Mouse (Mus musculus): Measurements from ENCODE around the gene Mypn. TPM values are rescaled to one million over a fixed set of nuclear protein-coding genes. Genes with fewer than 3 reads are reported as not detected.

Mypn gene
- not detected in 2 replicates for polyA plus RNA-seq (2012; ENCODE audit: insufficient read depth, low replicate concordance)

DNA sequence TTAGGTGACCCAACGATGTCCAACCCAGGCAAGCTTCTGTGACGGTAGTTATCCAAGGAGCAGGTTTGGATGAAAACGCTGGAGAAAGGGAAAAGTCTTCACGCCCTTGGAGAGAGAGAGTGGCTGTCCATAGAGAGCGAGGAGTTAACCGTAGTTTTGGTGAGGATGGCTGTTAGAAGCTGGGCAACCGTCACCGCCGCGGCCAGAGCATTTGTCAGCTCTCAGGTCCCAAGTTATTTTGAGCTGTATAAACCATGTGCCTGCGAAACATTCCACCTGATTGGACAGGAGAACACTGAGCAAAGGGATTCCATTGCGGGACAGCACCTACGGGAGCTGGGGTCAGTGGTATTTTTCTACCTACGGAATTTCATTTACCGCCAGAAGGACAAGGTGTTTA, at the start of gene Mypn:
Mypn (minus strand) TSS at position 225 of the 400 bp plus-strand sequence.
- Histone ChIP-seq H3K9me3 (no peaks in the 10 kb centered on the region), H3K4me1 (no peaks in the 10 kb centered on the region), H3K27me3 (replicated peaks) (no peaks in the 10 kb centered on the region), H3K36me3 (replicated peaks; ENCODE audit: low read length) (no peaks in the 10 kb centered on the region), H3K4me3 (replicated peaks) (no peak within 1 kb of the TSS)
- no peak for TF ChIP-seq GATA1 (IDR thresholded peaks at IDR 0.05; ENCODE audit: borderline replicate concordance, low read length)
- TF ChIP-seq FLI1 (IDR thresholded peaks at IDR 0.05; ENCODE audit: low read length): no peak

DNA sequence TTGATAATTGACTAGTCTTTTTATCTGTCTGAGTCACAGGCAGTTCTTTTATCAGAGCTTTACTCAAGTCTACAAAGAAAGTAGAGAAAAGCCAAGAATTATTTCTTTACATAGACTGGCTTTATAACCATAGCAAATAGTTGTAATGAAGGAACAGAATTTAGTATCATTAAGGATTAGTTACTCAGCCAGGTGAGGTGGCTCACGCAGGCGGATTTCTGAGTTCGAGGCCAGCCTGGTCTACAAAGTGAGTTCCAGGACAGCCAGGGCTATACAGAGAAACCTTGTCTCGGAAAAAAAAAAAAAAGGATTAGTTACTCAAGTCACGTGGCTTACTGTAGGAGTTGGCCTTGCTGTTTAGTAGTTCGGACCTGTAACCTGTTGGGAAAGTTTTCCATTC, 44.7 kb upstream of the Mypn start:
- Histone ChIP-seq H3K9me3 (no peaks in the 10 kb centered on the region), H3K4me3 (replicated peaks) (no peak overlapping the region), H3K4me1 (peaks cover 20% of the 10 kb centered on the region), H3K36me3 (replicated peaks; ENCODE audit: low read length) (peaks cover 63% of the 10 kb centered on the region), H3K27me3 (replicated peaks) (no peaks in the 10 kb centered on the region)
- TF ChIP-seq FLI1 (IDR thresholded peaks at IDR 0.05; ENCODE audit: low read length) (no peak), GATA1 (IDR thresholded peaks at IDR 0.05; ENCODE audit: borderline replicate concordance, low read length) (no peak)

DNA sequence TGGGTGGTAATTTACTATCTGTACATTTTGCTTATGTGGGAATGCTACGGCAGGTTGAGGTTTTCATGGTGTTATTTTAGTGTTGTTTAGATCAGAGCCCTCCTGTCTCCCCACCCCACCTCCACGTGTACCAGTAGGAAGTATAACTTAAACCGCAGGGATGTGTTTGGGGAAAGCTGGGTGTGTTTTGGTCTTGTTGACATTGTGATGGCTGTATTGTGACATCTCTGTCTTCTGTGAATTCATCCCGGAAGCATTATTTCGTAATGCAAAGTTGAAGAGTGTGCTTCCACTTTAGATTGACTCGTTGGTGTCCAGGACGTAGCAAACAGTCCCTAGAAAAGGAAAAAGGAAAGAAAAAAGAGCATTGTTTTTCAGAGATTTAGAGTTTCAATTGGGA, 43.7 kb upstream of the Mypn start:
- Histone ChIP-seq H3K9me3 (no peaks in the 10 kb centered on the region), H3K27me3 (replicated peaks) (no peaks in the 10 kb centered on the region), H3K4me3 (replicated peaks) (no peak overlapping the region), H3K36me3 (replicated peaks; ENCODE audit: low read length) (peaks cover 53% of the 10 kb centered on the region), H3K4me1 (peaks cover 25% of the 10 kb centered on the region)
- TF ChIP-seq FLI1 (IDR thresholded peaks at IDR 0.05; ENCODE audit: low read length) (no peak), GATA1 (IDR thresholded peaks at IDR 0.05; ENCODE audit: borderline replicate concordance, low read length) (no peak)

DNA sequence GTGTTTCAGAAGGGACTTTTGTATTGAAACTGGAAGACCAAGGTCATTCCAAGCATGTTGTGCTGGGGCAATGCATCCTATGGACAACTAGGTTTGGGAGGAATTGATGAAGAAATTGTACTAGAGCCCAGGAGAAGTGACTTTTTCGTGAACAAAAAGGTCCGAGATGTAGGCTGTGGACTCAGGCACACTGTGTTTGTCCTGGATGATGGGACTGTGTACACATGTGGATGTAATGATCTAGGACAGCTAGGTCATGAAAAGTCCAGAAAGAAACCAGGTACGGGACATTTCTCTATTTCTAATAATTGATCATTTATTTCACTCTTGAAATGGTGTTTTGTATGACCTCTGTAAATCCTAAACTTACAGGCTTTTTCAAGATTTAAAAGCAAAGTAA, 42.1 kb upstream of the Mypn start:
- peaks cover 43% of the 10 kb centered on the region for H3K36me3 ChIP-seq (replicated peaks; ENCODE audit: low read length)
- H3K27me3 ChIP-seq (replicated peaks): no peaks in the 10 kb centered on the region
- H3K4me1 ChIP-seq: peaks cover 27% of the 10 kb centered on the region
- peak overlapping the region; percentile 71 for H3K4me3 ChIP-seq (replicated peaks)
- no peaks in the 10 kb centered on the region for H3K9me3 ChIP-seq
- TF ChIP-seq FLI1 (IDR thresholded peaks at IDR 0.05; ENCODE audit: low read length): no peak
- TF ChIP-seq GATA1 (IDR thresholded peaks at IDR 0.05; ENCODE audit: borderline replicate concordance, low read length): no peak

DNA sequence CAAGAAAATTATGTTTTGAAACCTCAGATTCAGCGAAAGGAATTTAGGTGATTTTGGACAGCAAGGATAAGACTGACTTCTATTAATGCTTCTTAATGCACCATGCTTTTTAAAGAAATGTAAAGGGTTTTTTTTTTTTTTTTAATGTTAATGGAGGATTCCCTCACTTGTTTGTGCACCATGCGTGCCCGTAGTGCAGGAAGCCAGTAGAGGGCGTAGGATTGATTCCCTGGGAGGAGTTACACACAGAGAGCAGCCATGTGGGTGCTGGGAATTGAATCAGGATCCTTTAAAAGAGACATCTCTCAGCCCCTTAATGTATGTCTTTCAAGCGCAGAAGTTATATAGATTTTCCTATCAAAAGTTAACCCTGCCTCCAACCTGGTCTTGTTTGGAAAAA, 41.0 kb upstream of the Mypn start:
- Histone ChIP-seq H3K4me3 (replicated peaks) (peak overlapping the region; percentile 96), H3K36me3 (replicated peaks; ENCODE audit: low read length) (peaks cover 32% of the 10 kb centered on the region), H3K4me1 (peaks cover 32% of the 10 kb centered on the region), H3K9me3 (no peaks in the 10 kb centered on the region), H3K27me3 (replicated peaks) (peaks cover 1% of the 10 kb centered on the region)
- TF ChIP-seq FLI1 (IDR thresholded peaks at IDR 0.05; ENCODE audit: low read length) (no peak), GATA1 (IDR thresholded peaks at IDR 0.05; ENCODE audit: borderline replicate concordance, low read length) (no peak)

DNA sequence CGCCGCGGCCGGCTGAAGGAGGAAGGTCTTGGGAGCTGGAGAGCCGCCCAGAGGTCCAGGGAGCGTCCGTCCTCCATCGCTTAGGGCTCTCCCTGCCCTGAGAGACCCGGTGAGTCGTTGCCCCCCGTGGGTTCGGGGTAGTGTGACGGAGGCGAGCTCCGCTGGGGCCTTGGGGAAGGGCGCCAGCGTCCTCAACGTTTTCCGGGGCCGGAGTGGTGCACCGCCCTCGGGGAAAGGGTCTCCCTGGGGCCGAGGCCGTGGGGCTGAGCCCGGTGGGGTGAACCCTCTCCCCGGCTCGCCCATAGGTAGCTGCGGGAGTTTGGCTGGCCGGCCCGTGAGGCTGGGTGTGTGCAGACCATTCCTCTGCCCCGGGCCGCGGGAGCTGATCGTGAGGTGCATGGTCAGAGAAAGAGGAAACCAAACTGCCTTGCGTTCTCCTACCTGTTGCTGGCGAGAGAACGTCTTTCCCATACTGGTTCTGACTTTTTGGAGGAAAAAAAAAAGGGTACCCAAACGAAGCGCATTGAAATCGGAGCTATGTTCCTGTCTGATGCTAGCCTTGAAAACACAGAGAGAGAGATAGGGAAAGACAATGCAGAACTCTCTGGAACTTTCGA, 40.4 kb upstream of the Mypn start:
- peak overlapping the region; percentile 96 for H3K4me3 ChIP-seq (replicated peaks)
- no peak for TF ChIP-seq FLI1 (IDR thresholded peaks at IDR 0.05; ENCODE audit: low read length)
- TF ChIP-seq GATA1 (IDR thresholded peaks at IDR 0.05; ENCODE audit: borderline replicate concordance, low read length): no peak
- peaks cover 5% of the 10 kb centered on the region for H3K27me3 ChIP-seq (replicated peaks)
- peaks cover 26% of the 10 kb centered on the region for H3K36me3 ChIP-seq (replicated peaks; ENCODE audit: low read length)
- H3K4me1 ChIP-seq: peaks cover 36% of the 10 kb centered on the region
- no peaks in the 10 kb centered on the region for H3K9me3 ChIP-seq

- TF ChIP-seq FLI1 (IDR thresholded peaks at IDR 0.05; ENCODE audit: low read length) (no peak), GATA1 (IDR thresholded peaks at IDR 0.05; ENCODE audit: borderline replicate concordance, low read length) (no peak)
- Histone ChIP-seq H3K27me3 (replicated peaks) (peaks cover 5% of the 10 kb centered on the region), H3K4me3 (replicated peaks) (peak within 1 kb of the TSS; percentile 96), H3K4me1 (peaks cover 36% of the 10 kb centered on the region), H3K9me3 (no peaks in the 10 kb centered on the region), H3K36me3 (replicated peaks; ENCODE audit: low read length) (peaks cover 23% of the 10 kb centered on the region)
These were observed 39.8 kb upstream of the Mypn start, which contains the start of gene Herc4 for GRCm38 (mm10) chr10:63243493-63244054. Gene Herc4, plus strand, starts transcription at chr10:63243810.

DNA sequence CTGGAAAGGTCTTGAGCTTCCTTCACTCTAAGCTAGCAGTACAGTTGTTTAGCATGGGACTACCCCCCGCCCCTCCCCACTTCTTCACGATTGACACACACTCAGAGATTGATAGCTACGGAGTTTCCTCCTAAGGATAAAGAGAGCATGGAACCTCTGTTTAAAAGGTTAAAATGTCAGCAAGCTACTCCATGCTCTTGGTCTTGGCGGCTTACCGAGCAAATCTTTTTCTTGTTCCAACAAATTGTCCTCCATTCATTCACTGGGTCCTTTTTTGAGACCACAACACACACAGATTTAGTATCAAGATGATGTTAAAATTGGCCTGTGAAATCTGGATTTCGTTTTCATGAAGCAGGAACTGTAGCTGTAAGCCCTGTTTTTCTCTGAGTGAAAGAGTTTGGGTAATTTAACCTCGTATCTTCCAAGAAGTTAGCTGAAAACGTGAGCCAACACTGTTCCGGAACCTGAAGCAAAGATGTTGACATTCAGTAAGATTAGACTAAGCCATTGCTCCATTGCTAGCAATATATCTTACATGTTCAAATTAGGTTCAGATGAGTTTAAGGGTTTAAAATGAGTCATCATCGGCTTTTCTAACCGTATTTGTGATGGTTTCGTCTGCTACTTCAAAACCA, 39.2 kb upstream of the Mypn start:
- peak overlapping the region; percentile 96 for H3K4me3 ChIP-seq (replicated peaks)
- H3K4me1 ChIP-seq: peaks cover 36% of the 10 kb centered on the region
- H3K36me3 ChIP-seq (replicated peaks; ENCODE audit: low read length): peaks cover 20% of the 10 kb centered on the region
- no peaks in the 10 kb centered on the region for H3K9me3 ChIP-seq
- TF ChIP-seq GATA1 (IDR thresholded peaks at IDR 0.05; ENCODE audit: borderline replicate concordance, low read length): no peak
- no peak for TF ChIP-seq FLI1 (IDR thresholded peaks at IDR 0.05; ENCODE audit: low read length)
- peaks cover 5% of the 10 kb centered on the region for H3K27me3 ChIP-seq (replicated peaks)

GRCm38 (mm10) chr10:63240868-63241271, 37.1 kb upstream of the Mypn start:
- Histone ChIP-seq H3K36me3 (replicated peaks; ENCODE audit: low read length) (peaks cover 6% of the 10 kb centered on the region), H3K9me3 (peaks cover 6% of the 10 kb centered on the region), H3K27me3 (replicated peaks) (peaks cover 5% of the 10 kb centered on the region), H3K4me3 (replicated peaks) (no peak overlapping the region), H3K4me1 (peaks cover 24% of the 10 kb centered on the region)
- TF ChIP-seq FLI1 (IDR thresholded peaks at IDR 0.05; ENCODE audit: low read length) (no peak), GATA1 (IDR thresholded peaks at IDR 0.05; ENCODE audit: borderline replicate concordance, low read length) (no peak)

GRCm38 (mm10) chr10:63239848-63240247, 36.1 kb upstream of the Mypn start:
- Histone ChIP-seq H3K36me3 (replicated peaks; ENCODE audit: low read length) (no peaks in the 10 kb centered on the region), H3K9me3 (peaks cover 15% of the 10 kb centered on the region), H3K4me3 (replicated peaks) (no peak overlapping the region), H3K27me3 (replicated peaks) (peaks cover 5% of the 10 kb centered on the region), H3K4me1 (peaks cover 16% of the 10 kb centered on the region)
- no peak for TF ChIP-seq GATA1 (IDR thresholded peaks at IDR 0.05; ENCODE audit: borderline replicate concordance, low read length)
- no peak for TF ChIP-seq FLI1 (IDR thresholded peaks at IDR 0.05; ENCODE audit: low read length)

All from megakaryocyte, embryonic 14.5 days (primary cell).